Mouse (Mus musculus) embryonic facial prominence, embryonic 11.5 days (tissue): ENCODE data around the gene Slc15a2. TPM values are rescaled to one million over a fixed set of nuclear protein-coding genes. Genes with fewer than 3 reads are reported as not detected.

Experiments
- ATAC-seq: fragments of 200-750 bp; cut with Nextera tagmentation; replicated peaks from 2 replicates; pipeline ENCODE4 v1.8.0; 2017; ENCODE audit warnings: low read depth; ENCODE audit not compliant: insufficient number of reproducible peaks, low FRiP score, low TSS enrichment
- DNase-seq: peaks from one replicate; pipeline ENCODE4 v3.0.0-alpha.2; 2015; ENCODE audit warnings: low spot score
- H3K27ac ChIP-seq: fragments of 300-500 bp; sonication (generic); replicated peaks from 2 replicates; pipeline ENCODE4 v1.5.1; 2014; ENCODE audit warnings: mild to moderate bottlenecking, low read depth, low read length, control low read depth
- H3K27me3 ChIP-seq: fragments of 300-500 bp; sonication (generic); 2 replicates; pipeline ENCODE4 v1.6.1; 2014; ENCODE audit warnings: mild to moderate bottlenecking, low read length, moderate library complexity, mixed read lengths; ENCODE audit not compliant: control insufficient read depth, insufficient read depth
- H3K36me3 ChIP-seq: fragments of 300-500 bp; sonication (generic); replicated peaks from 2 replicates; pipeline ENCODE4 v1.6.1; 2014; ENCODE audit warnings: low read depth, mild to moderate bottlenecking, low read length, moderate library complexity, mixed read lengths; ENCODE audit not compliant: control insufficient read depth, insufficient read depth
- H3K4me1 ChIP-seq: fragments of 300-500 bp; sonication (generic); 2 replicates; pipeline ENCODE4 v1.6.1; 2014; ENCODE audit warnings: low read length, mixed read lengths; ENCODE audit not compliant: control insufficient read depth, insufficient read depth
- H3K4me2 ChIP-seq: fragments of 300-500 bp; sonication (generic); 2 replicates; pipeline ENCODE4 v1.6.1; 2014; ENCODE audit warnings: low read depth, mild to moderate bottlenecking, control low read depth, low read length, moderate library complexity
- H3K4me3 ChIP-seq: fragments of 300-500 bp; sonication (generic); 2 replicates; pipeline ENCODE4 v1.5.1; 2014; ENCODE audit warnings: low read depth, low read length, control low read depth
- H3K9ac ChIP-seq: fragments of 300-500 bp; sonication (generic); replicated peaks from 2 replicates; pipeline ENCODE4 v1.6.1; 2014; ENCODE audit warnings: mild to moderate bottlenecking, control low read depth, low read length
- H3K9me3 ChIP-seq: fragments of 300-500 bp; sonication (generic); replicated peaks from 2 replicates; pipeline ENCODE4 v1.6.1; 2016; ENCODE audit warnings: mild to moderate bottlenecking, low read length, inconsistent platforms, mixed read lengths; ENCODE audit not compliant: control insufficient read depth
- WGBS: fragments of 180-500 bp; shearing (Covaris S2); extraction: QIAGEN DNeasy Blood & Tissue Kit; methylation state at CpG from one replicate; pipeline ENCODE4 v1.1.7; 2014; 5-methylcytosine and 5-hydroxymethylcytosine counted together
- polyA plus RNA-seq: library from polyadenylated mRNA; unstranded; fragments of >200 nt; fragmentation: Nextera tagmentation; extraction: Ambion mirVana; gene quantifications from 2 replicates; pipeline ENCODE4 v1.2.1, GENCODE M21; 2014

The Slc15a2 gene
- 2.3 and 3.9 TPM in 2 replicates for polyA plus RNA-seq

- ATAC-seq (no peak), DNase-seq (no peak)
- Histone ChIP-seq H3K9ac (no peak within 1 kb of the TSS), H3K27ac (no peak within 1 kb of the TSS), H3K36me3 (no peaks in the 10 kb centered on the region), H3K27me3 (no peaks in the 10 kb centered on the region), H3K4me1 (no peaks in the 10 kb centered on the region), H3K4me3 (no peak within 1 kb of the TSS), H3K4me2 (no peak within 1 kb of the TSS), H3K9me3 (no peaks in the 10 kb centered on the region)
- 73% methylated on average over 10 of the region's 10 CpGs for WGBS
These were observed at the start of gene Slc15a2 for GRCm38 (mm10) chr16:36784594-36785313. Slc15a2 (minus strand) TSS chr16:36784962.

DNA sequence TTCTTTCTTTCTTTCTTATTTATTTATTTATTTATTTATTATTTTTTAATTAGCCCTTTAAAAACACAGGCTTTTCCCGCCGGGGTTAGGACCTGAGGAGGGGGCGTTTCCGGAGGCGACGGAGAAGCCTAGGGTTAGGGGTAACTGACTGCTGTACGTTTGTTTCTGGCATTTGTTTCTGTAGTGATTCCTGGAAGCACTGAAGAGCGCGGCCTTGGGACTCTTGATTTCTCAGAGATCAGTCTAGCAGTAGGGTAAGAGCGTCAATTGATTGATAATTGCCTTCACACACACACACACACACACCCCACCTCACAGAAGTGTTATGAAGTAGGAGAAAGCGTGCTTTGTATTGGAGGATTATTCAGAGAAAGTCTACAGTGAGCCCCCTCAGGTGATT is 44.1 kb upstream of the Slc15a2 start:
- no peaks in the 10 kb centered on the region for H3K36me3 ChIP-seq
- H3K27me3 ChIP-seq: no peaks in the 10 kb centered on the region
- H3K4me1 ChIP-seq: no peaks in the 10 kb centered on the region; the same call in 1 of the 2 replicates
- peak overlapping the region; percentile 39 for H3K4me2 ChIP-seq
- 6% methylated on average over 11 of the region's 11 CpGs for WGBS
- peak overlapping the region; percentile 73 for H3K4me3 ChIP-seq
- peak; percentile 36 for DNase-seq
- peak; percentile 60 for ATAC-seq
- no peaks in the 10 kb centered on the region for H3K9me3 ChIP-seq
- H3K27ac ChIP-seq: 0 out of 2 replicates have a peak overlapping the region, but pooled peaks have one; percentile 31
- peak overlapping the region; percentile 78 for H3K9ac ChIP-seq

DNA sequence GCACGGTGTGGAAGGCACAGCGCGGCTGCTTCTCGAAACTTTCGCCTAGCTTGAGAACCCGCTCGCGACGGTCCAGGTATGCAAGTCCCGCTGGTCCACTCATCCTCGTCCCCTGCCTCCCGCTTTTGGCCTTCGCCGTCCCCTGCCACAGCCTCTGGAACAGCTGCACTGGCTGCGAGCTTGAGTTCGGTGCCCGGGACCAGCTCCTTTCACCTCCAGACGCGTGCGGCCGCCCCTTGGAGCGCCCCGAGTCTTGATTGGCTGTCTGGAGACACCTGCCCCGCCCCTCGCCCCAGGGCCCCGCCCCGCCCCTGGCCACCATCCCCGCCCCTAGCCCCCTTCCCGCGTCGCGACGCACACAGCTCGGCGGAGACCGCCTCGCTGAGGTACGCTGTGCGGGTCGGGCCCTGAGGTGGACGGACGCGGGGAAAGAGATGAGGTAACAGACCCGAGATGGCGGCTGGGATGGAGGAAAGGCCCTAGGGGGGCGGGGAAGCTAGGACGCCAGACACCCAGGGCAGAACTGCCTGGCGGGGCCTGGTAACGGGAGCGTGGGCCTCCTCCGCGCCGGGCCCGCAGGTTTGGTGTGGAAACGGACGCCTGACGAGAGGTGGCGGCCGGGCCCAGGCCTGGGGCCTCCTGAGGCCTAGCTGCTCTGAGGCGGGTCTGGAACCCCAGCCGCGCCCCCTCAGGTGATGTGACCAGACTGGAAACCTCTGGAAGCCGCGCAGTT is 43.5 kb upstream of the Slc15a2 start, which contains the start of gene Iqcb1:
Gene Iqcb1, plus strand, starts transcription at position 332 of the 733 bp plus-strand sequence.
- Histone ChIP-seq H3K9me3 (no peaks in the 10 kb centered on the region), H3K27ac (peak within 1 kb of the TSS; percentile 31; the same call in 1 of the 2 replicates), H3K4me1 (no peaks in the 10 kb centered on the region; the same call in 1 of the 2 replicates), H3K36me3 (no peaks in the 10 kb centered on the region), H3K4me3 (peak within 1 kb of the TSS; percentile 73), H3K27me3 (no peaks in the 10 kb centered on the region), H3K4me2 (peak within 1 kb of the TSS; percentile 61), H3K9ac (peak within 1 kb of the TSS; percentile 78)
- WGBS: under 1% methylated on average over 60 of the region's 64 CpGs
- DNase-seq (peak; percentile 90), ATAC-seq (peak; percentile 98)

DNA sequence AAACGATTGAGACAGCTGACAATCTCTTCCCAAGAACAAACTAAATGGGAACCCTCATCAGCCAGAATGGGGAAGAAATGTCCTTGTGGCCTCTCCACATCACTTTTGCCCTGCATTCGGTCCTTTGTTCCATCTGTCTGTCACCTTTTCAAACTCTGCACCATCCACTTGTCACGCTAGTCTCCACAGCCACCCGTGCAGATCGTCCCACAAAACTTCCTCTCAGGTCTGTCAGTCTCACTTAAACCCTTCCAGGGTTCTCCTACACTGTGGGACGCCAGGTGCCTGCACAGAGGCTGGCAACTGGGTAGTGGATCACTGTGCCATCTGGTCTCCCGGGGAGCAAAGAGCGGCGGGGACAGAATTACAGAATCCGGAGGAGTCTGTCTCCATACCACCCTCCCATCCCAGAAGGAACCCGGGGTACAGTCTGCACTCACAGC is 42.9 kb upstream of the Slc15a2 start:
- no peak overlapping the region for H3K27ac ChIP-seq
- ATAC-seq: no peak; the same call in 1 of the 2 replicates
- 3% methylated on average over 11 of the region's 11 CpGs for WGBS

GRCm38 (mm10) chr16:36821474-36821873 is 36.7 kb upstream of the Slc15a2 start:
- WGBS: 9% methylated on average over 3 of the region's 3 CpGs
- Histone ChIP-seq H3K27ac (no peak overlapping the region), H3K4me2 (no peak overlapping the region), H3K36me3 (no peaks in the 10 kb centered on the region), H3K9ac (no peak overlapping the region), H3K4me3 (no peak overlapping the region), H3K27me3 (no peaks in the 10 kb centered on the region), H3K4me1 (no peaks in the 10 kb centered on the region), H3K9me3 (no peaks in the 10 kb centered on the region)
- ATAC-seq (peak; percentile 47; the same call in 1 of the 2 replicates), DNase-seq (peak; percentile 60)

More for the DNA sequence above, 42.9 kb upstream of the Slc15a2 start:
- Histone ChIP-seq H3K36me3 (no peaks in the 10 kb centered on the region), H3K4me1 (no peaks in the 10 kb centered on the region; the same call in 1 of the 2 replicates), H3K9ac (peak overlapping the region; percentile 41), H3K27me3 (no peaks in the 10 kb centered on the region), H3K4me2 (peak overlapping the region; percentile 61), H3K9me3 (no peaks in the 10 kb centered on the region), H3K4me3 (peak overlapping the region; percentile 73)
- DNase-seq: no peak

DNA sequence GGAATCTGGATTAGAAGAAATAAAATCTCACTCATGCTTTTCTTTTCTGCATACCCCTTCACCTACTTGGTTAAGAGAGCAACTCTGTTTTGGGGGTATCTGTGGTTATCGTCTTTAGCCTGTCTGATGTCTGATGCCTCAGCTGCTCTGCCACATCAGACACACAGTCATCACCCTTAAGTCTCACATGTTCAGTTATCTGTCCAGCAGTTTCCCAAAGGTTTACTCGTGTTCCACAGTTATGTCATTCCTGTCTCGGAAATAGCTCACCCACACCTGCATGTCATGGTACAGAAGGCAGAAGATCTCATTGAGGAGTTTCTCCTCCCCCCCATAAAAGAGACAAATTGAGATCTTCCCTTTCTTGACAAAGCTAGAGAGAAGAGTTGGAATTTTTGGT is 36.0 kb upstream of the Slc15a2 start:
- WGBS: 72% methylated on average over 3 of the region's 3 CpGs

DNA sequence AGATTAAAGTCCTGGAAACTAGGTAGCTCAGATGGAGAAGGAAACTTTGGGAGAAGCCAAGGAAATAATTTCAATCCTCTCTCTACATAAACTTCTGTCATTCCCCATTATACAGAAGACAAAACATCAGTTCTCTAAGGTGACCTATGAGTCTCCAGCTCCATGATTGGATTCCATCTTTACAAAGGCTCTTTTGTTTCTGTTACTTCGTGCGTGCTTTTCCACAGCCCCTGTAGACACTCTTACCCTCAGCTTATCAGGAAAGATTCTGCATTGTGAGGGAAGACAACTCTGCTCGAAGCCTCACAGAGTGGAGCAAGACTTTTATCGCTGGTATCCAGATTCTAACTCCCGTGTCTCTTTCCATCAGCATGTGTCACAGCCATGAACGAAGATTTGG is 35.3 kb upstream of the Slc15a2 start:
- no peaks in the 10 kb centered on the region for H3K36me3 ChIP-seq

More for the DNA sequence above, 36.0 kb upstream of the Slc15a2 start:
- H3K36me3 ChIP-seq: no peaks in the 10 kb centered on the region
- no peaks in the 10 kb centered on the region for H3K27me3 ChIP-seq
- no peaks in the 10 kb centered on the region for H3K4me1 ChIP-seq
- no peaks in the 10 kb centered on the region for H3K9me3 ChIP-seq
- DNase-seq (no peak), ATAC-seq (no peak)
- H3K27ac ChIP-seq: no peak overlapping the region
- no peak overlapping the region for H3K4me3 ChIP-seq
- H3K9ac ChIP-seq: no peak overlapping the region
- H3K4me2 ChIP-seq: no peak overlapping the region

More for the DNA sequence above, 35.3 kb upstream of the Slc15a2 start:
- ATAC-seq: no peak
- 56% methylated on average over 6 of the region's 6 CpGs for WGBS
- Histone ChIP-seq H3K4me3 (no peak overlapping the region), H3K9ac (no peak overlapping the region), H3K27me3 (no peaks in the 10 kb centered on the region), H3K4me1 (no peaks in the 10 kb centered on the region), H3K9me3 (no peaks in the 10 kb centered on the region), H3K4me2 (no peak overlapping the region), H3K27ac (no peak overlapping the region)
- DNase-seq: no peak
